Mouse (Mus musculus) neural tube, embryonic 13.5 days (tissue): ENCODE results near the gene Fbxl17. TPM values are rescaled to one million over a fixed set of nuclear protein-coding genes. Genes with fewer than 3 reads are reported as not detected.

Source experiments
- ATAC-seq: fragments of 200-750 bp; cut with Nextera tagmentation; 2 replicates; pipeline ENCODE4 v1.8.0; 2017; ENCODE audit warnings: low read depth, mild to moderate bottlenecking, moderate TSS enrichment, moderate library complexity
- H3K27ac ChIP-seq: fragments of 300-500 bp; sonication (generic); replicated peaks from 2 replicates; pipeline ENCODE4 v1.5.1; 2015; ENCODE audit warnings: moderate library complexity, mild to moderate bottlenecking, inconsistent platforms
- H3K27me3 ChIP-seq: fragments of 300-500 bp; sonication (generic); 2 replicates; pipeline ENCODE4 v1.6.1; 2015; ENCODE audit warnings: mild to moderate bottlenecking, inconsistent platforms
- H3K36me3 ChIP-seq: fragments of 300-500 bp; sonication (generic); 2 replicates; pipeline ENCODE4 v1.6.1; 2015; ENCODE audit warnings: mild to moderate bottlenecking, inconsistent platforms
- H3K4me1 ChIP-seq: fragments of 300-500 bp; sonication (generic); replicated peaks from 2 replicates; pipeline ENCODE4 v1.6.1; 2015; ENCODE audit warnings: inconsistent platforms
- H3K4me2 ChIP-seq: fragments of 300-500 bp; sonication (generic); 2 replicates; pipeline ENCODE4 v1.6.1; 2015; ENCODE audit warnings: inconsistent platforms, mild to moderate bottlenecking, moderate library complexity
- H3K4me3 ChIP-seq: fragments of 300-500 bp; sonication (generic); 2 replicates; pipeline ENCODE4 v1.5.1; 2015; ENCODE audit warnings: mild to moderate bottlenecking, inconsistent platforms
- H3K9ac ChIP-seq: fragments of 300-500 bp; sonication (generic); 2 replicates; pipeline ENCODE4 v1.6.1; 2015; ENCODE audit warnings: moderate library complexity, mild to moderate bottlenecking, inconsistent platforms
- H3K9me3 ChIP-seq: fragments of 300-500 bp; sonication (generic); 2 replicates; pipeline ENCODE4 v1.6.1; 2016; ENCODE audit warnings: inconsistent platforms
- WGBS: fragments of 180-500 bp; shearing (Covaris S2); methylation state at CpG from one replicate; pipeline ENCODE4 v1.1.7; 2015; 5-methylcytosine and 5-hydroxymethylcytosine counted together
- polyA plus RNA-seq: library from polyadenylated mRNA; unstranded; fragments of >200 nt; fragmentation: Nextera tagmentation; extraction: Ambion mirVana; gene quantifications from 2 replicates; pipeline ENCODE4 v1.2.1, GENCODE M21; 2015

Fbxl17 gene
- polyA plus RNA-seq, 1 experiment from 2014 or later: 9.2 TPM

DNA sequence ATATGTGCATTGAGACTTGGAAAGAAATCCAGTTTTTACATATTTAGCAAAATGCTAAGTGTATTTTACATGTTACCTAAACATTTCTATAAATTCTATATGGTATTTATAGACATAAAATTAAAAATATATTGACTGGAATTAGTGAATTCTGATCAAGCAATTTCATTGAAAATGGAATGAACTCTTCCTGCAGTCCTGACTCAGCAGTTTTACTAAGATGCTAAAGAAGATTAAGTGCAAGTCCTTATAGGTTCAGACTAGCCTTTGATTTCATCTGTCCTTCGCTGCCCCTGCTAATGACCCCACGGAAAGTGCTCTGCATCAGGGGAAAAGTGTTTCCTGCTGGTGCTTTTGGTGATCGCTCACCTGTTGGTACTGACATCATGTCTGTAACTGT, 240.7 kb downstream of the Fbxl17 start:
- WGBS: 85% methylated on average over 3 of the region's 3 CpGs
- Histone ChIP-seq H3K36me3 (no peaks in the 10 kb centered on the region), H3K4me1 (peaks cover 13% of the 10 kb centered on the region; the same call in 1 of the 2 replicates), H3K4me2 (no peak overlapping the region), H3K9ac (no peak overlapping the region), H3K27me3 (no peaks in the 10 kb centered on the region), H3K4me3 (no peak overlapping the region), H3K9me3 (no peaks in the 10 kb centered on the region), H3K27ac (no peak overlapping the region)
- no peak for ATAC-seq

DNA sequence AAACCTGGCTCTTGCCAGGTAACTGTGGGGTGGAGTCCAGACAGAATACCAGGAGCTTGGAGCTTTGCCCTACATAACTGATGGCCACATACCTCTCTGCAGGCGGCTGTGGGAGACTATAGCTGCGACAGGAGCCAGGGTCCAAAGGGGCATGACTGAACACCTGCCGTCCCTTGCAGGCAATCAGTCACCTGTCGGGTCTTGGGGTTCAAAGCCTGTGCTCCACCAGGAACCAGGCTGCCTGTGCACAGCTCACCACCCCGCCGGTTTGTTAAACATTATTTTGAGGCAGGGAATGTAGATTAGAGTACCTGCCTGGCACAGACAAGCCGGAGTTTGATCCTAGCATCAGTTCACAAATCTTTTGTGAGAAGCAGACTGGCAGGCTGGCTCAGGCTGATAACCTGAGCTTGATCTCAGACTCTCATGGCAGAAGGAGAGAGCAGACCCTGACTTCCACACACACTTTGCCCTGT, 253.6 kb downstream of the Fbxl17 start:
- H3K4me1 ChIP-seq: no peaks in the 10 kb centered on the region

DNA sequence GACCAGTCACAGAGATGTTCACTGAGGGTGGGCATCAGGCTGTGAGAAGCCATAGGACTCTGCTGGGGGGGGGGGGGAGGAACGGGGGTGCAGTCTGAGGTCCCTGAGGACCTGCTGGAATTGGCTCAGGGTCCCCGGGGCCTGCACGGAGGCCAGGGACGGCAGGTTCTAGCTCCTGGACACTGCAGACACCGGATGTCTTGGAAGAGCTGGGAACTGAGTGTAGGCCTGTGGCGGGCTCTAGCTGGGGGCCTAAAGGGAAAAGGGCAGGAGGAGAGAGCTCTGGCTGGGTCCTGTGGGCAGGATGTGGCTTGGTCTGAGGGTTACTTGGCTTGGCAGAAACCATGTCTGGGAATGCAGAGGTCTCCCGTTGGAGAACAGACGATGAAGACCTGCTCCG, 254.3 kb downstream of the Fbxl17 start:
- Histone ChIP-seq H3K9ac (no peak overlapping the region), H3K9me3 (no peaks in the 10 kb centered on the region), H3K4me2 (no peak overlapping the region), H3K36me3 (no peaks in the 10 kb centered on the region), H3K27ac (no peak overlapping the region), H3K4me3 (no peak overlapping the region), H3K4me1 (peaks cover 1% of the 10 kb centered on the region; the same call in 1 of the 2 replicates), H3K27me3 (no peaks in the 10 kb centered on the region)
- ATAC-seq: no peak
- WGBS: 95% methylated on average over 9 of the region's 9 CpGs

More for the DNA sequence above, 253.6 kb downstream of the Fbxl17 start:
- no peak overlapping the region for H3K27ac ChIP-seq
- no peak overlapping the region for H3K9ac ChIP-seq
- 85% methylated on average over 7 of the region's 7 CpGs for WGBS
- ATAC-seq: no peak
- H3K36me3 ChIP-seq: no peaks in the 10 kb centered on the region
- no peak overlapping the region for H3K4me3 ChIP-seq
- no peaks in the 10 kb centered on the region for H3K9me3 ChIP-seq
- no peaks in the 10 kb centered on the region for H3K27me3 ChIP-seq
- H3K4me2 ChIP-seq: no peak overlapping the region

DNA sequence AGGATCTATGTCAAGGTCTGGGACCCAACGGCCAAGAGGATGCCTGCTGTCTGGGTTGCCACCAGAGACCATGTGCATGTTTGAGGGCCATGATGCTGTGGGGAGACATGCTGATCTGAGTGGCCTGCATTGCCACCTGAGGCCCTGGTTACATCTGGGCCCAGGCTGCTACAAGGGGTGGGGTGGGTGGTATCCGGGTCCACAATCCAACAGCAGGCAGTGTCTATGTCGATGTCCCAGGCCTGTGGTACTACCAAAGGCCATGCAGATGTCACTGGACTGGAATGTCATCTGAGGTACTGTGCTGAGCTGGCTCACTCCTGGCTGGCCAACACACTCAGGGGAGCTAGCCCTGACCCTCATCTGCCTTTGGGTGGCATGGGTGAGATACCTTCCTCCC, 257.1 kb downstream of the Fbxl17 start:
- Histone ChIP-seq H3K4me3 (no peak overlapping the region), H3K9ac (no peak overlapping the region), H3K4me2 (no peak overlapping the region), H3K36me3 (no peaks in the 10 kb centered on the region), H3K4me1 (peaks cover 4% of the 10 kb centered on the region; the same call in 1 of the 2 replicates), H3K27ac (no peak overlapping the region), H3K9me3 (no peaks in the 10 kb centered on the region), H3K27me3 (no peaks in the 10 kb centered on the region)
- no peak for ATAC-seq
- 99% methylated on average over 3 of the region's 3 CpGs for WGBS

DNA sequence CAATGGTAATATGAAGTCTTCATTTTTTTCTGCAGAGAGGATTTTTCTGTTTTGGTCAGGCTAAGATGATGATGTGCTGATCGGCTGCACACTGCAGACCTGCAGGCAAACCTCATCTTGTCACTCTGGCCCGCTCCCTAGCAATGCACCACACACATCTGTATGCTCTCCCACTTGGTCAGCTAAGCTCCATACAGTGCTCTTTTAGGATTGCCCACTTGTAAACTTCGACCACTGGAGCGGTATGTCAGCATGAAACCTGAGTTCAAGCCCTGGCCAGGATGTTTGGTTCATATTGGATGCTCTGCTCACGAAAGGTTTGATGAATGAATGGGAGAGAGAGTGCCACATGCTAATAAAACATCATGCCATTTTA, 259.1 kb downstream of the Fbxl17 start:
- Histone ChIP-seq H3K4me2 (no peak overlapping the region), H3K4me3 (no peak overlapping the region), H3K36me3 (no peaks in the 10 kb centered on the region), H3K9ac (no peak overlapping the region), H3K4me1 (peaks cover 4% of the 10 kb centered on the region; the same call in 1 of the 2 replicates), H3K9me3 (no peaks in the 10 kb centered on the region), H3K27me3 (no peaks in the 10 kb centered on the region), H3K27ac (no peak overlapping the region)
- WGBS: 81% methylated on average over 5 of the region's 5 CpGs
- no peak for ATAC-seq

DNA sequence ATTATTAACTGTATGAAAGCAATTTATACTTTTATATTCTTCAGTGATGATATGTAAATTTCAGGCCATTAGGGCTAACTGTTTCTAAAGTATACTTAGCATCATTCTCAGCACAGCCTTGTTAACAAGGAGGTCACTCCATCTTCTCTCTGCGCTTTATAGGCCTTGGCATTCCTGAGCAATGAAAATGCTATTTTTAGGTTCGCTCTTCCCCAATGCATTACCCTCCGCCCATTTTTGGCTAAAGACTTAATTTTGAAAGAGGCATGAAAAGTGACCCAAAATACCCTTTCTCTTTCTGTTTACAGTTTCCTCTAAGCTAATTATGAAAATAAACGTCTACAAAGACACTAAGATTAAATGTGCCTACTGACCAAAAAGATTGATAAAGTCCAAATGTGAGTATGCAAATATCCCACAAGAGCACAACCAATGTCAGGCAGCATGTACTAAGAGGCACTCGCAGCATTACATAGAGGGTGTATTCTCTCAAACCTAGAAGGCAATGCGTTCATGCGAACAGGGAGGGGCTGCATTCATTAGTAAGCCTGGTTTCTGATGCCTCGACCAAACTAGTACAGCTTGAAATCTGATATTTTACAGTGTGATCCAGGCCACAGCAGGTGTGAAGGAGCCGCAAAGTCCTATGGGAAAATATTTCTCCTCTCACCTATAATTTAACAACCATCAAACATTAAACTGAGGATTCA, 259.6 kb downstream of the Fbxl17 start:
- H3K36me3 ChIP-seq: no peaks in the 10 kb centered on the region
- WGBS: 78% methylated on average over 9 of the region's 9 CpGs
- H3K27me3 ChIP-seq: no peaks in the 10 kb centered on the region
- H3K4me1 ChIP-seq: peaks cover 4% of the 10 kb centered on the region; the same call in 1 of the 2 replicates
- H3K4me3 ChIP-seq: no peak overlapping the region
- no peak for ATAC-seq
- H3K4me2 ChIP-seq: no peak overlapping the region
- H3K9me3 ChIP-seq: no peaks in the 10 kb centered on the region
- no peak overlapping the region for H3K27ac ChIP-seq
- no peak overlapping the region for H3K9ac ChIP-seq

DNA sequence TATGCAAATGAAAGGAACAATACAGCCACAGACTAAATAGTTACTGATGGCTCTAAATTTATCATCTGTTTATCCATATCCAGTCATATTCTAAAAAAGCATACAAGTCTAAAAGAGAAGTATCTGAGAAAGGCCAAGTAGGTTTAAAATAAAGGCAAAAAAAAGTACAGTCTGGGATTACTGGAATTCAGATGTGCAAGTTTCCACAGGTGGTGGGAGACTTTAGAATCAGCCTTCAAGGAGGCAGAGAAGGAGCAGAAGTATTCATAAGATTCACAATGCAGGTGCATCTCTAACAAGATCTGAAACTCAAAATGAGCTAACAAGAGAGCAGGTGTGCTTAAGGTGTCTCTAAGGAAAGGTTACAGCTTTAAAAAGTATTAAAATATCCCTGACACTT, 263.0 kb downstream of the Fbxl17 start:
- Histone ChIP-seq H3K36me3 (no peaks in the 10 kb centered on the region), H3K27ac (no peak overlapping the region), H3K4me2 (no peak overlapping the region), H3K27me3 (no peaks in the 10 kb centered on the region), H3K4me1 (peaks cover 4% of the 10 kb centered on the region; the same call in 1 of the 2 replicates), H3K4me3 (no peak overlapping the region), H3K9me3 (no peaks in the 10 kb centered on the region), H3K9ac (no peak overlapping the region)
- no peak for ATAC-seq

DNA sequence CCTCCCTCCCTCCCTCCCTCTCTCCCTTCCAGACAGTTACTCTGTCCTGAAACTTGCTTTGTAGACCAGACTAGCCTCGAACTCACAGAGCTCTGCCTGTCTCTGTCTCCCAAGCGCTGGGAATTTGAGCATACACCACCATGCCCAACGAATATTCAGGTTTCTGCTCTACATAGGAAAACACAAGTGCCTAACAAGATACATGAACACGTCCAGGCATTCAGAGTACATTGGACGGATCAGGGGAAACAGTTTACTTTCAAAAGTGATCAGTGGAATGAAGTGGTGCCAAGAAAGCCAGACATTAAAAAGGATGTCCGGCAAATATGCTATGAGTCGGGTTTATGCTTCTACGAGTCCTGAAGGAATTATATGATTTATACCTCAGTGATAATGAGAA, 263.6 kb downstream of the Fbxl17 start:
- Histone ChIP-seq H3K9ac (no peak overlapping the region), H3K4me1 (peaks cover 4% of the 10 kb centered on the region; the same call in 1 of the 2 replicates), H3K4me3 (no peak overlapping the region), H3K36me3 (no peaks in the 10 kb centered on the region), H3K27ac (no peak overlapping the region), H3K4me2 (no peak overlapping the region), H3K27me3 (no peaks in the 10 kb centered on the region), H3K9me3 (no peaks in the 10 kb centered on the region)
- WGBS: 82% methylated on average over 8 of the region's 8 CpGs
- no peak for ATAC-seq

DNA sequence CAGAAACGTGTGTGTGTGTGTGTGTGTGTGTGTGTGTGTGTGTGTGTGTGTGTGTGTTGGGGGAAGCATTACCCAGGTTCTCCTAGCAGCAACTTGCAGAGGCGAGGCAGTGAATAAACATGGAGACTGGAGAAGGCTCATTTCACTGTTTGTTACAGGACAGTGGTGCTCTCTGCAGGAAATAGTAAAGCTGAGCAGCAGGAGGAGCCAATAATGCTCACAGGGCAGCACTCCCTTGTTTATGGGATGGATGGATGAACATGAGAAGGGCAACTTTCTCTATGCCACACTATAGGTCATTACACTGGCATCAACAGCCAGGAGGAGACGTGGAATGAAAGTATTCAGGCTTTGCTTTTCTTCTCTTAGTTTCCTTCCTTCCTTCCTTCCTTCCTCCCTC, 264.0 kb downstream of the Fbxl17 start:
- Histone ChIP-seq H3K4me3 (no peak overlapping the region), H3K9ac (no peak overlapping the region), H3K9me3 (no peaks in the 10 kb centered on the region), H3K4me1 (peaks cover 4% of the 10 kb centered on the region; the same call in 1 of the 2 replicates), H3K4me2 (no peak overlapping the region), H3K27ac (no peak overlapping the region), H3K27me3 (no peaks in the 10 kb centered on the region), H3K36me3 (no peaks in the 10 kb centered on the region)
- ATAC-seq: no peak
- WGBS: 66% methylated on average over 3 of the region's 3 CpGs

DNA sequence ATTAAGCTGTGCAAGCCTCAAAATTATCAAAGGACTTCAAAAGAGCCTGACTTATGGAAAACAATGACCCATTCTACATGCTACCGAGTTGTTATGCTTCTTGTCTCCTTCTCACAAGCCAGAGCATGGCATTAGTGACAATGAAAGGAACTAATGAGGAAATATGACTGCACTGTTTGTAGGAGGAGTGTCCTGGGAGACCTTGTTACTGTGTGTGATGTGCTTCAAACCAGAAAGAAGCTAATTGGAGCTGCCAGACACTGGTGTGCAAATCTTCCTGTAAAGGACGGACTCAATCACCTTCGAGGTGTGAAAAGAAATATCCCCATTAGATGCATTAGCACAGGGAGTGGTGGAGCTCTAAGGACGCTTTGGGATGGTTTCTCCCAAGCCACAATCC, 270.7 kb downstream of the Fbxl17 start:
- Histone ChIP-seq H3K27ac (no peak overlapping the region), H3K4me3 (no peak overlapping the region), H3K9me3 (no peaks in the 10 kb centered on the region), H3K27me3 (no peaks in the 10 kb centered on the region), H3K9ac (no peak overlapping the region), H3K36me3 (no peaks in the 10 kb centered on the region), H3K4me1 (0 out of 2 replicates have a peak, but pooled peaks cover 10% of the 10 kb centered on the region), H3K4me2 (no peak overlapping the region)
- no peak for ATAC-seq
- 38% methylated on average over 4 of the region's 4 CpGs for whole genome bisulfite sequencing

DNA sequence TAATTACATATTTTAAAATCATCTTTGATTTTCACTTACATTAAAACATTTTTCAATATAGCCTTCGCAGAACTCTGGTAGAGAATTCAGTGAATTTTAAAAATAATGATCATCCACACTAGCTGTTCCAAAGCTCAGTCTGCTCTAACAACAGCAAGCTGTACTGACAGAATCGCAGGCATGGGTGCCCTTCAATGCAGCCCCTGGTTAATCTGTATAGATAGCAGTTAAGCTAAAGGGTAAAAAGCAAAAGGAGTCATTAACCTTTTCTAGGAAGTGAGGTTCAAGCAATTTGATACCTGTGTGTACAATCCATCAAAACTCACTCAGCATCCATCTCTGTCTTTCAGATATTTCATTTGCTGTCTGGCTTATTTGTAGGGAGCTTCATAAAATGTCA, 273.4 kb downstream of the Fbxl17 start:
- Histone ChIP-seq H3K27me3 (no peaks in the 10 kb centered on the region), H3K4me2 (no peak overlapping the region), H3K27ac (no peak overlapping the region), H3K36me3 (no peaks in the 10 kb centered on the region), H3K4me3 (no peak overlapping the region), H3K4me1 (peaks cover 11% of the 10 kb centered on the region; the same call in 1 of the 2 replicates), H3K9ac (no peak overlapping the region), H3K9me3 (no peaks in the 10 kb centered on the region)
- WGBS: 68% methylated on average over 2 of the region's 2 CpGs
- no peak for ATAC-seq

DNA sequence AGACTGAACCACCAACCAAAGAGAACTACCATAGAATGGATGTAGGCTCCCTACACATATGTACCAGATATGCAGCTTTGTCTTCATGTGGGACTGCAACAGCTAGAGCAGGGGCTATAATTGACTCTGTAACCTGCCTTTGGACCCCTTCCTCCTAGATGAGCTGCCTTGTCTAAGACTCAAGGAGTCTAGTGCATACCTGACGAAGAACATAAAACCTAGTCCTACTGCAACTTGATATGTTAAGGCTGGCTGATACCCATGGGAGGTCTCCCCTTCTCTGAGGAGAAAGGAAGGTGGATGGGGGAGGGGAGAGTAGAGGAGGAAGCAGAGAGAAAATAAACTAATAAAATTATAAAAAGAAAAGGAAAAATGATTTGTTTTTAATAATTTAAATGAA, 273.9 kb downstream of the Fbxl17 start:
- Histone ChIP-seq H3K4me2 (no peak overlapping the region), H3K4me3 (no peak overlapping the region), H3K4me1 (peaks cover 15% of the 10 kb centered on the region), H3K9ac (no peak overlapping the region), H3K9me3 (no peaks in the 10 kb centered on the region), H3K27ac (no peak overlapping the region), H3K27me3 (no peaks in the 10 kb centered on the region), H3K36me3 (no peaks in the 10 kb centered on the region)
- no peak for ATAC-seq
- WGBS: 86% methylated on average over 1 of the region's 1 CpGs

DNA sequence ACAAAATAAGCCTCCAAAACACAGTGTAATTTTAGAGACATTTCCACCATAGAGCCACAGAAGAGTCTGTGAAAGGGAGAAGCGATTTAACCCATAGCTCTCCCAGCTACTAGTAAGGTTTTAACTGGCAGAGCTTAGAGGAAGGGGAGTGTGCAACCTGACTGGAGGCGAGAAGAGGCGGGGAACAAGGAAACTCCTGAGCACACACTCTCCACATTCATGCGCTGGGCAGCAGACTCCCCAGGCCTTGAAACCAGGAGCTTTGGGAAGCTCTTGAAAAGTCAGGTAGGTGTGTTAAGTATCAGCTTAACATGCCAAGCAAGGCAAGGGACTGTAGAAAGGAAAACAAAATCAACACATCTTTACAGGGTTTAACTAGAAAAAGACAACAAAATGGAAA, 276.1 kb downstream of the Fbxl17 start:
- peaks cover 15% of the 10 kb centered on the region for H3K4me1 ChIP-seq
- no peak overlapping the region for H3K4me3 ChIP-seq
- H3K9me3 ChIP-seq: no peaks in the 10 kb centered on the region
- H3K36me3 ChIP-seq: no peaks in the 10 kb centered on the region
- no peak for ATAC-seq
- no peaks in the 10 kb centered on the region for H3K27me3 ChIP-seq
- H3K27ac ChIP-seq: no peak overlapping the region
- H3K9ac ChIP-seq: no peak overlapping the region
- H3K4me2 ChIP-seq: no peak overlapping the region
- WGBS: 67% methylated on average over 4 of the region's 4 CpGs
